Mouse (Mus musculus): ENCODE results near the gene Fchsd2. TPM values are rescaled to one million over a fixed set of nuclear protein-coding genes. Genes with fewer than 3 reads are reported as not detected.

The Fchsd2 gene
- total RNA-seq, 2 experiments from 2014 or later: 27.1 to 62.8 TPM

DNA sequence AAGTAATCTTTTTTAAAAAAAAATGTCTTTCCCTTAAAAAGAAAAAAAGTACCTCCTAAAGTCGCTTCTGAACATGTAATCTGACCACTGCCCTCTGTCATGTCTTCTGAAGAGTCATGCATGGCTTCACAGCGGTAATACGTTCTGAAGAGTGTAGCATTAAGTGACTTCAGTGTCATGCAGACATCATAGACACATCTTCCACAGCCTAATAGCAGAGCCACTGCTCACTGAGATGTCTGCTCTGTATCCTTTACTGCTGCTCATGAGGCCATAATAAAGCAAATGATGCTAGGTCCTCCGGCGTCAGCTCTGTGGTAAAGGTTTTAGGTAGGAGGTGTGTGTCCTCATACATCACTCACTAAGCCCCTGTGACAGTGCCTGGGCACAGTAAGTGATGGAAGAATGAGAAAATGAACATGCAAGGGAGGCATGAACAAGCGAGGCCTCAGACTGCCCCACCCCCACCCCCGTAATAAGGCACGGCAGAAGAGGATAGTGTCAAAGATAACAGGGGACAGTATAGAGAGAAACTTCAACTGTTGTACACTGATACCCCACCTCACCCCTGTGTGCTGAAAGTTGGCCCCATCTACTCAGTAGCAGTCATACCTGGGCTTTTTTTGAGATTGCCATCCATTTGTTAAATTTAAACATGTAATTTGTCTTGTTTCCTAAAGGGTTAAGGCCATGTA lies 179.9 kb downstream of the Fchsd2 start:
- no peak for ATAC-seq (replicated peaks; ENCODE audit: poor library complexity)

GRCm38 (mm10) chr7:101282721-101283120 lies 190.1 kb downstream of the Fchsd2 start:
- ATAC-seq (replicated peaks; ENCODE audit: poor library complexity): no peak

DNA sequence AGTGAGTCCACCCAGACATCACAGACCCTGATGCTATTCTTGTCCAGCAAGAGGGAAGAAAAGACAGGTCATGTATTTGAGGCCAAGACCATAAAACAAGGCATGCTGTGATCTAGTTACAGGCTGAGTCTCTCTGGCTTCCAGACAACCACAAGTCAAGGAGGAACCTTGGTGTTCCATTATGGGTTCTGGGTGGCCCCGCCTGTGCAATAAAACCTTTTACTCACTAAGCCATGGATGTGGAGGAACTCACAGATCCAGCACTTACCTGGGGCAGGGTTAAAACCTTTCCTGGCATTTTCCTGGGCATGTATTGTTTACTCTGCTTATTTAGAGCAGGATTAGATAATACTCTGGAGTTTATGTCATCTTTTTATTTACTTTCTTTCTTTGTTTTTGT lies 191.8 kb downstream of the Fchsd2 start:
- ATAC-seq (replicated peaks; ENCODE audit: poor library complexity): no peak

GRCm38 (mm10) chr7:101286891-101287290 lies 194.2 kb downstream of the Fchsd2 start:
- ATAC-seq (replicated peaks; ENCODE audit: poor library complexity): no peak

DNA sequence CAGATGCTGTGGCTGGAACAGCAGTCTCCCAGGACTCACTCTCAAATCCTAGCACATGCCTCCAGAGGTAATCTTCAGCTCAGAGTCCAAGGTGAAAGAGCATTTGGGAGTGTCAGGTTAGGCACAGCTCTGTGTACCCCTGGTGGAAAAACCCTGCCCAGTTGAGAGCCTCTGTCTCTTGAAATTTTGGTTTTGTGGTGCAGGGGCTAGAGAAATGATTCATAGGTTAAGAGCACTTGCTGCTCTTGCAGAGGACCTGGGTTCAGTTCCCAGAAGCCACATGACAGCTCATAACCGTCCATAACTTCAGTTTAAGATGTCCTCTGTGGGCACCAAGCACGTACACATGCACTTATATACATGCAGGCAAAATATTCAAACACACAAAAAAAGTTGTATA lies 195.2 kb downstream of the Fchsd2 start:
- ATAC-seq (replicated peaks; ENCODE audit: poor library complexity): no peak

- peak; percentile 66 for ATAC-seq (replicated peaks; ENCODE audit: poor library complexity)
Observed at GRCm38 (mm10) chr7:101288436-101288835, 195.8 kb downstream of the Fchsd2 start.

DNA sequence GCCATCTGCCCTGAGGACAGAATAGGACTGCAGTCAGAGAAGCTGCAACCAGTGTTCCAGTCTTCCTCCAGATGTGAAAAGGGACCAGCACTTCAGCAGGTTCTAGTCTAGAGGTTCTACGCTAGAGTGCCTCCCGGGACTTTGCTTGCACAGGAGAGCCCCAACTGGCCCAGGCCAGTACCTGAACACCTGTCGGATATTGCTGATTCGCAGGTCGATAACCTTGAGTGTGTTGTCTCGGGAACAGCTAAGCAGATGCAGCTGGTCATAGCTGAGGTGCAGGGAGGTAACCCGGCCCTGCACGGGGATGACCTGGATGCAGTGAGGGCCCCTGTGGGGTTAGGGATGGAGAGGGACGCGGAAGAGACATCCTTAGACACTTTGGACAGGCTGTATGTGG lies 197.7 kb downstream of the Fchsd2 start:
- ATAC-seq (replicated peaks; ENCODE audit: poor library complexity): no peak

- ATAC-seq (replicated peaks; ENCODE audit: poor library complexity): no peak
Observed at GRCm38 (mm10) chr7:101291211-101291610, 198.5 kb downstream of the Fchsd2 start.

GRCm38 (mm10) chr7:101291641-101292040 lies 199.0 kb downstream of the Fchsd2 start:
- no peak for ATAC-seq (replicated peaks; ENCODE audit: poor library complexity)

- no peak for ATAC-seq (replicated peaks; ENCODE audit: poor library complexity)
Observed at GRCm38 (mm10) chr7:101292086-101292485, 199.4 kb downstream of the Fchsd2 start.

DNA sequence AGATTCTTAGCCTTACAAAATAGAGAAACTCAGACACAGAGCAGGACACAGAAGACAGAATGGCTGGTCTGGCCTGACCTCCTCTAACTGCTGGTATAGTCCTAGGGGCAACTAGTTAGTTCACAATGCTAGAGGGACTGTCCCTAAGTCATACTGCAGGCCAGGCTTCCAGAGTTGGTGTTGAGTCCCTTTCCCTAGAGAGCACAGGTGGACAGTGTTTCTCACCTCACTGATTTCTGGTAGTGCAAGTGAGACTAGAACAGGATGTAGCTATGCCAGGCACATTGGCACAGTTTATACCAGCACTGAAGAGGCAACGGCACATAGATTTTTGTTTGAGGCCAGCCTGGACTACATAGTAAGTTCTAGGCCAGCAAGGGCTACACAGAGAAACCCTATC lies 200.0 kb downstream of the Fchsd2 start:
- no peak for ATAC-seq (replicated peaks; ENCODE audit: poor library complexity)

- ATAC-seq (replicated peaks; ENCODE audit: poor library complexity): no peak
Observed at GRCm38 (mm10) chr7:101293138-101293537, 200.5 kb downstream of the Fchsd2 start.

- ATAC-seq (replicated peaks; ENCODE audit: poor library complexity): no peak
Observed at GRCm38 (mm10) chr7:101293611-101294010, 200.9 kb downstream of the Fchsd2 start.

- no peak for ATAC-seq (replicated peaks; ENCODE audit: poor library complexity)
Observed at GRCm38 (mm10) chr7:101295438-101295837, 202.8 kb downstream of the Fchsd2 start.

- peak; percentile 88 for ATAC-seq (replicated peaks; ENCODE audit: poor library complexity)
Observed at GRCm38 (mm10) chr7:101296252-101297022, 203.8 kb downstream of the Fchsd2 start.

DNA sequence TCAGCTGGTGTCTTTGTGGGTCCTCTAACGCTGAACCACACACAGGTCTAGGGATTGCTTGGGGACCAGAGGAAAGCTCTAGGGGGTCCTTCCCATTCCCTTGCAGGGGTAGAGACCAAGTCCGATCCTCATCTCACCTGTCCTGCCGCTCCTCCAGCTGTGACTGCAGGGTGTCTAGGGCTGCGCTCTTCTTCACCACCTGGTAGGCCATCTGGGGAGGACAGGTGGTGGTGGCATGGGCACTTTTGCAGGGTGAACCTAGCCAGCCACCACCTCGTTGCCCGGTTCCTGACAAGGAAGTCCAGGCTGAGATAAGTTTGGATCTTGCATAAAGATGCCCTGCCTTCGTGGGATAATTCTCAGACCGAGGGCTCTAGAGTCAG lies 204.4 kb downstream of the Fchsd2 start:
- no peak for ATAC-seq (replicated peaks; ENCODE audit: poor library complexity)

DNA sequence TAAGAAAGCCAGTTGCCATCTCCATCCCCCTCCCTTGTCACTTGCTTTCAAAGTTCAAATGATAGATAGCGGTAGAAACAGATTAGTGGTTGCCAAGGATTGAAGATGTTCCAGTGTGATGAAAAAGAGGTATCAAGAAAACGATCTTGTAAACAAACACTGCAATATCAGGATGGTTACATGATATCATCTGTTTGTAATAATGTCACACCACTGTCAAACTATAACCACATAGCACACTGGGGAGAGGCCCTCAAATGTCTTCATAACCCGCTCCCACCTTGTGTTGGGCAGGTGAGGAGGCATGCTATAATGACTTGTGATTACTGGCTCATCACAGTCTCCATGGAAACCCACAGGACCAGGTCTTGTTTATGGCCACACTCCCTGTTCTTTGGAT lies 205.7 kb downstream of the Fchsd2 start:
- ATAC-seq (replicated peaks; ENCODE audit: poor library complexity): no peak

DNA sequence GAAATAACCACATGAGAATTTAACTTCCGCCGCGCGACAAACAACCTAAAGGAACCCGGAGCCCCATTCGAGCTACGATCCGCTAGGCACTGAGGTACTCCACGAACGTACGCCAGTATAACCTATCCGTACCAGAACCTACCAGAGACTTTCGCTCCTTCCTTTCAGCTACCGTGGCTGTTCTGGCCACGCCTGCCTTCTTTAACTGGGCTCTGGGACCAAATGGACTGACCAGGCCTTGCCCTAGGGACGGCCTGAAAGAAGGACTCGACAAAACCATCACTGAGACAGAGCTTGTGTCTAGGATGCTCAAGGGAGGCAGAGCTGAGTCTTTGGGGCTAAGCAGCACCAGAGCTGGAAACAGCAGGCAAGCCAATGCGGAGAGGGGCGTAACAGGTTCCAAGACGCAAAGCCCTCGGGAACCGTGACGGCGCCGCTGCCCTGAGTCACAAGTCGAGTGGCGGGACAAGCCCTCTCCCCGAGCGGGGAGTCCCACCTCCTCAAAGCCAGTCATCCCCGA lies 208.8 kb downstream of the Fchsd2 start:
- peak; percentile 29 for ATAC-seq (replicated peaks; ENCODE audit: poor library complexity)

GRCm38 (mm10) chr7:101301881-101302456 lies 209.3 kb downstream of the Fchsd2 start, which contains the start of gene Atg16l2:
TSS of gene Atg16l2 (minus strand) at chr7:101302251.
- ATAC-seq (replicated peaks; ENCODE audit: poor library complexity): peak; percentile 88

DNA sequence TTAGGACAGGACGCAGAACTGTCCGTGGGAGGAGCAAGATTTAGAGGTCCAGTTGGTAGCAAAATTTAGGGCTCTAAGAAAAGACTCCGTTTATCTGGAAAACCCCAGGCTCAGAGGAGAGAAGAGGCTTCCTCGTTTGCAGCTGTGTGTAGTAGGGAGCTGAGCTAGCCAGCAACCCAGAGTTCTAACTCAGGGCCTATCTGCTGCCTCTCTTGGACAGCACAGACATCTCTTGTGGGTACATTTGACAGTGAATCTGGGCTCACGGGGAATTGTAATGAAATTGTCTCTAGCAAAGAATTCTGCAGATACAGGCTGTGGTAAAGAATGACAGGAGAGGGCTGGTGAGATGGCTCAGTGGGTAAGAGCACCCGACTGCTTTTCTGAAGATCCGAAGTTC lies 210.0 kb downstream of the Fchsd2 start:
- no peak for ATAC-seq (replicated peaks; ENCODE audit: poor library complexity)

- ATAC-seq (replicated peaks; ENCODE audit: poor library complexity): no peak
Observed at GRCm38 (mm10) chr7:101306841-101307240, 214.2 kb downstream of the Fchsd2 start.

DNA sequence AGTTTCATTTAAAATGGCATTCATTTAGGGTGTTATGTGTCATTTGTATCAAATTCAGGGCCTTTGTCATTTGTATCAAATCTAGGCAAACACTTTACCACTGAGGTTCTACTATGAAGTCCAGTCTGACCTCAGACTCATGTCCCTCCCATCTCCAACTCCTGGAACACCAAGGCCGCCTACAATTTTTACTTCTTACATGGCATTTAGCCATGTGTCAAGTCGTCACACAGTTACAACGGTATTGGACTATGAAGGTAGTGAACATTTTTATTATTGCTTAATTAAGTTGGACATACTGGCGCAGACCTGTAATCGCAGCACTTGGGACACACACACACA lies 217.3 kb downstream of the Fchsd2 start:
- ATAC-seq (replicated peaks; ENCODE audit: poor library complexity): no peak
